In genomic region chr10:79704970-79705360, GRCm38 (mm10) we compare ENCODE assay signal across 8 mouse cellular contexts. TPM values are rescaled to one million over a fixed set of nuclear protein-coding genes. Genes with fewer than 3 reads are reported as not detected.
DNase-seq lines count a peak whose midpoint lies in the region; ATAC-seq and TF ChIP-seq lines count a peak whose summit lies in the region.

No protein-coding gene starts in this region.

- peak overlapping the region; percentile 98 for H3K4me2 ChIP-seq in heart, embryonic 12.5 days
- H3K4me2 ChIP-seq in forebrain, embryonic 15.5 days (replicated peaks) = peak overlapping the region; percentile 91
- H3K4me2 ChIP-seq in liver, embryonic 15.5 days = peak overlapping the region; percentile 87

- no peak for ATAC-seq in heart, embryonic 12.5 days (ENCODE audit: insufficient number of reproducible peaks, low FRiP score)
- no peak for ATAC-seq in forebrain, embryonic 15.5 days (replicated peaks)
- ATAC-seq in liver, embryonic 15.5 days (ENCODE audit: insufficient read depth) = no peak
- no peak for ATAC-seq in megakaryocyte-erythroid progenitor cell, adult 5-6 weeks (replicated peaks; ENCODE audit: low FRiP score, low TSS enrichment, poor library complexity, severe bottlenecking)

- H3K9ac ChIP-seq in heart, embryonic 12.5 days = peak overlapping the region; percentile 96
- H3K9ac ChIP-seq in ES-E14 (ENCODE audit: insufficient read depth, low read depth, low read length, poor library complexity, severe bottlenecking) = peak overlapping the region; percentile 93
- peak overlapping the region; percentile 89 for H3K9ac ChIP-seq in forebrain, embryonic 15.5 days (replicated peaks)
- peak overlapping the region; percentile 97 for H3K9ac ChIP-seq in liver, embryonic 15.5 days

- peaks cover 31% of the 10 kb centered on the region for H3K36me3 ChIP-seq in heart, embryonic 12.5 days
- peaks cover 26% of the 10 kb centered on the region for H3K36me3 ChIP-seq in ES-E14 (ENCODE audit: control insufficient read depth, insufficient read depth, low read length, poor library complexity, severe bottlenecking)
- peaks cover 15% of the 10 kb centered on the region; the same call in 1 of the 2 replicates for H3K36me3 ChIP-seq in forebrain, embryonic 15.5 days
- peaks cover 39% of the 10 kb centered on the region for H3K36me3 ChIP-seq in liver, embryonic 15.5 days (replicated peaks)

- peak overlapping the region; percentile 86 for H3K27ac ChIP-seq in heart, embryonic 12.5 days (ENCODE audit: poor library complexity, severe bottlenecking)
- H3K27ac ChIP-seq in ES-E14 (ENCODE audit: insufficient read depth, low read depth, low read length, poor library complexity, severe bottlenecking) = no peak overlapping the region
- peak overlapping the region; percentile 73 for H3K27ac ChIP-seq in forebrain, embryonic 15.5 days (replicated peaks)
- peak overlapping the region; percentile 96 for H3K27ac ChIP-seq in liver, embryonic 15.5 days (replicated peaks)

- 4% methylated on average over 10 of the region's 10 CpGs for WGBS in heart, embryonic 12.5 days
- WGBS in forebrain, embryonic 15.5 days = 5% methylated on average over 10 of the region's 10 CpGs
- WGBS in liver, embryonic 15.5 days (ENCODE audit: insufficient replicate concordance) = 1% methylated on average over 10 of the region's 10 CpGs

- no peaks in the 10 kb centered on the region for H3K27me3 ChIP-seq in heart, embryonic 12.5 days (replicated peaks)
- no peaks in the 10 kb centered on the region for H3K27me3 ChIP-seq in forebrain, embryonic 15.5 days
- H3K27me3 ChIP-seq in liver, embryonic 15.5 days = no peaks in the 10 kb centered on the region

- no peak for DNase-seq in heart, adult 18-20 months
- DNase-seq in ES-E14 (ENCODE audit: low read depth, low spot score) = no peak
- DNase-seq in adrenal gland, adult 2 months = no peak
- DNase-seq in natural killer cell, adult 2 months (ENCODE audit: low spot score in 2 of 2) = no peak

- in situ Hi-C loops in ES-E14 (cut with MboI; ENCODE audit: low sequenced_read_pairs in 2 of 2, unreplicated experiment in 2 of 2) = no loop called here

- H3K4me1 ChIP-seq in heart, embryonic 12.5 days (replicated peaks) = peaks cover 67% of the 10 kb centered on the region
- peaks cover 9 to 23% of the 10 kb centered on the region in 2 experiments; a peak in 3 of 4 replicates for H3K4me1 ChIP-seq in ES-E14 (ENCODE audit: control insufficient read depth in 2 of 2, insufficient read depth in 2 of 2, low read length in 2 of 2, poor library complexity in 1 of 2)
- peaks cover 36% of the 10 kb centered on the region for H3K4me1 ChIP-seq in forebrain, embryonic 15.5 days
- H3K4me1 ChIP-seq in liver, embryonic 15.5 days (replicated peaks) = peaks cover 69% of the 10 kb centered on the region

- H3K9me3 ChIP-seq in heart, embryonic 12.5 days (replicated peaks) = no peaks in the 10 kb centered on the region
- H3K9me3 ChIP-seq in ES-E14 (ENCODE audit: control insufficient read depth, insufficient read depth, low read depth, low read length) = no peaks in the 10 kb centered on the region
- H3K9me3 ChIP-seq in forebrain, embryonic 15.5 days = no peaks in the 10 kb centered on the region
- H3K9me3 ChIP-seq in liver, embryonic 15.5 days (replicated peaks) = no peaks in the 10 kb centered on the region

- peak overlapping the region; percentile 75 for H3K4me3 ChIP-seq in heart, embryonic 12.5 days
- peak overlapping the region; percentile 84 to 98 for H3K4me3 ChIP-seq in ES-E14 (ENCODE audit: insufficient read depth in 1 of 2, low read depth in 1 of 2, low read length in 2 of 2, poor library complexity in 1 of 2, severe bottlenecking in 1 of 2)
- peak overlapping the region; percentile 89 for H3K4me3 ChIP-seq in forebrain, embryonic 15.5 days
- H3K4me3 ChIP-seq in liver, embryonic 15.5 days (replicated peaks) = peak overlapping the region; percentile 94

TF ChIP-seq in ES-E14, 5 proteins besides CTCF, POLR2A, EP300 and RAD21:
- TF ChIP-seq HCFC1 (IDR thresholded peaks at IDR 0.05; ENCODE audit: borderline replicate concordance, insufficient read depth, low read length) (no peak), CHD2 (IDR thresholded peaks at IDR 0.05; ENCODE audit: low read depth, low read length) (no peak), ZNF384 (IDR thresholded peaks at IDR 0.05; ENCODE audit: low read depth, low read length) (no peak), ZC3H11A (IDR thresholded peaks at IDR 0.05; ENCODE audit: borderline replicate concordance, low read depth, low read length) (no peak), MAFK (IDR thresholded peaks at IDR 0.05; ENCODE audit: insufficient read depth, low read depth, low read length) (no peak)

RNA-seq across cellular contexts. Expression of gene Bsg, which starts 0.7 kb away (rescaled TPM):
- 1,289 and 1,310 TPM in 2 replicates for polyA plus RNA-seq in heart, embryonic 12.5 days (2016; fragmentation: Nextera tagmentation; extraction: Ambion mirVana)
- 1,000 to 10,000 TPM; 1,459 to 1,479 TPM for total RNA-seq in heart, adult 18-20 months (2021)
- total RNA-seq in ES-E14 (2012; rRNA removed) = 858 and 1,196 TPM in 2 replicates
- 689 and 728 TPM in 2 replicates for polyA plus RNA-seq in forebrain, embryonic 15.5 days (2015; fragmentation: Nextera tagmentation; extraction: Ambion mirVana)
- polyA plus RNA-seq in liver, embryonic 15.5 days (2015; fragmentation: Nextera tagmentation; extraction: Ambion mirVana) = 980 and 1,043 TPM in 2 replicates
- total RNA-seq in adrenal gland, adult 2 months (2021) = 100 to 1,000 TPM; 588 to 674 TPM
- 314 and 321 TPM in 2 replicates for polyA plus RNA-seq in adrenal gland, adult 2 months (2012; rRNA removed)
- 361 and 460 TPM in 2 replicates for total RNA-seq in megakaryocyte-erythroid progenitor cell, adult 5-6 weeks (2014; fragmentation: Nextera tagmentation)
- 350 and 443 TPM in 2 replicates for total RNA-seq in megakaryocyte-erythroid progenitor cell, adult 5-6 weeks (2017)

RNA-seq across cellular contexts. Expression of gene Hcn2, which starts 11.5 kb away (rescaled TPM):
- not detected in 2 replicates for polyA plus RNA-seq in heart, embryonic 12.5 days (2016; fragmentation: Nextera tagmentation; extraction: Ambion mirVana)
- 10 to 100 TPM; 14.8 to 15.1 TPM for total RNA-seq in heart, adult 18-20 months (2021)
- total RNA-seq in ES-E14 (2012; rRNA removed) = 5.0 and 11.8 TPM in 2 replicates
- 0.64 and 0.69 TPM in 2 replicates for polyA plus RNA-seq in forebrain, embryonic 15.5 days (2015; fragmentation: Nextera tagmentation; extraction: Ambion mirVana)
- polyA plus RNA-seq in liver, embryonic 15.5 days (2015; fragmentation: Nextera tagmentation; extraction: Ambion mirVana) = 0.02 TPM in 1 of 2 replicates, not detected in the other
- total RNA-seq in adrenal gland, adult 2 months (2021) = 1 to 10 TPM; 5.9 to 6.0 TPM
- polyA plus RNA-seq in adrenal gland, adult 2 months (2012; rRNA removed) = 20.2 and 27.8 TPM in 2 replicates
- total RNA-seq in megakaryocyte-erythroid progenitor cell, adult 5-6 weeks (2014; fragmentation: Nextera tagmentation) = 0.50 TPM in 1 of 2 replicates, not detected in the other
- not detected in 2 replicates for total RNA-seq in megakaryocyte-erythroid progenitor cell, adult 5-6 weeks (2017)

RNA-seq across cellular contexts. Expression of gene Gzmm, which starts 16.1 kb away (rescaled TPM):
- polyA plus RNA-seq in heart, embryonic 12.5 days (2016; fragmentation: Nextera tagmentation; extraction: Ambion mirVana) = 0.78 and 0.83 TPM in 2 replicates
- 1 to 10 TPM; 7.2 to 7.9 TPM for total RNA-seq in heart, adult 18-20 months (2021)
- total RNA-seq in ES-E14 (2012; rRNA removed) = 2.5 and 4.5 TPM in 2 replicates
- 2.0 and 2.3 TPM in 2 replicates for polyA plus RNA-seq in forebrain, embryonic 15.5 days (2015; fragmentation: Nextera tagmentation; extraction: Ambion mirVana)
- 0.15 and 0.37 TPM in 2 replicates for polyA plus RNA-seq in liver, embryonic 15.5 days (2015; fragmentation: Nextera tagmentation; extraction: Ambion mirVana)
- total RNA-seq in adrenal gland, adult 2 months (2021) = 1 to 10 TPM; 1.0 to 2.2 TPM
- 0.52 and 0.55 TPM in 2 replicates for polyA plus RNA-seq in adrenal gland, adult 2 months (2012; rRNA removed)
- 1.7 and 1.8 TPM in 2 replicates for total RNA-seq in megakaryocyte-erythroid progenitor cell, adult 5-6 weeks (2014; fragmentation: Nextera tagmentation)
- total RNA-seq in megakaryocyte-erythroid progenitor cell, adult 5-6 weeks (2017) = 1.7 and 2.4 TPM in 2 replicates

RNA-seq across cellular contexts. Expression of gene Cdc34, which starts 23.0 kb away (rescaled TPM):
- 151 and 152 TPM in 2 replicates for polyA plus RNA-seq in heart, embryonic 12.5 days (2016; fragmentation: Nextera tagmentation; extraction: Ambion mirVana)
- 100 to 1,000 TPM; 213 to 227 TPM for total RNA-seq in heart, adult 18-20 months (2021)
- 491 and 507 TPM in 2 replicates for total RNA-seq in ES-E14 (2012; rRNA removed)
- 75.7 and 81.2 TPM in 2 replicates for polyA plus RNA-seq in forebrain, embryonic 15.5 days (2015; fragmentation: Nextera tagmentation; extraction: Ambion mirVana)
- 105 and 107 TPM in 2 replicates for polyA plus RNA-seq in liver, embryonic 15.5 days (2015; fragmentation: Nextera tagmentation; extraction: Ambion mirVana)
- total RNA-seq in adrenal gland, adult 2 months (2021) = 100 to 1,000 TPM in 1 of 2 experiments, 10 to 100 TPM in 1; 87.7 to 122 TPM
- 174 and 205 TPM in 2 replicates for polyA plus RNA-seq in adrenal gland, adult 2 months (2012; rRNA removed)
- 134 and 152 TPM in 2 replicates for total RNA-seq in megakaryocyte-erythroid progenitor cell, adult 5-6 weeks (2014; fragmentation: Nextera tagmentation)
- total RNA-seq in megakaryocyte-erythroid progenitor cell, adult 5-6 weeks (2017) = 128 and 236 TPM in 2 replicates

RNA-seq across cellular contexts. Expression of gene Tpgs1, which starts 35.8 kb away (rescaled TPM):
- 41.9 and 46.0 TPM in 2 replicates for polyA plus RNA-seq in heart, embryonic 12.5 days (2016; fragmentation: Nextera tagmentation; extraction: Ambion mirVana)
- total RNA-seq in heart, adult 18-20 months (2021) = 10 to 100 TPM; 15.5 to 18.0 TPM
- 29.9 and 46.7 TPM in 2 replicates for total RNA-seq in ES-E14 (2012; rRNA removed)
- 80.0 and 83.6 TPM in 2 replicates for polyA plus RNA-seq in forebrain, embryonic 15.5 days (2015; fragmentation: Nextera tagmentation; extraction: Ambion mirVana)
- 21.4 and 23.1 TPM in 2 replicates for polyA plus RNA-seq in liver, embryonic 15.5 days (2015; fragmentation: Nextera tagmentation; extraction: Ambion mirVana)
- total RNA-seq in adrenal gland, adult 2 months (2021) = 10 to 100 TPM; 29.5 to 40.7 TPM
- polyA plus RNA-seq in adrenal gland, adult 2 months (2012; rRNA removed) = 147 and 149 TPM in 2 replicates
- 8.5 and 10.8 TPM in 2 replicates for total RNA-seq in megakaryocyte-erythroid progenitor cell, adult 5-6 weeks (2014; fragmentation: Nextera tagmentation)
- total RNA-seq in megakaryocyte-erythroid progenitor cell, adult 5-6 weeks (2017) = 2.9 and 4.1 TPM in 2 replicates
